Mouse (Mus musculus) forebrain, embryonic 15.5 days (tissue): ENCODE results near the gene Aurkaip1. TPM values are rescaled to one million over a fixed set of nuclear protein-coding genes. Genes with fewer than 3 reads are reported as not detected.
A peak's percentile ranks its signal among the peaks of the same experiment; 100 is the strongest.

Experiments
- ATAC-seq: fragments of 200-750 bp; cut with Nextera tagmentation; replicated peaks from 2 replicates; pipeline ENCODE4 v1.8.0; 2017; ENCODE audit warnings: mild to moderate bottlenecking, moderate TSS enrichment, moderate library complexity
- H3K27ac ChIP-seq: fragments of 300-500 bp; sonication (generic); replicated peaks from 2 replicates; pipeline ENCODE4 v1.5.1; 2015; ENCODE audit warnings: mild to moderate bottlenecking, inconsistent platforms
- H3K27me3 ChIP-seq: fragments of 300-500 bp; sonication (generic); 2 replicates; pipeline ENCODE4 v1.6.1; 2015; ENCODE audit warnings: inconsistent platforms
- H3K36me3 ChIP-seq: fragments of 300-500 bp; sonication (generic); 2 replicates; pipeline ENCODE4 v1.6.1; 2015; ENCODE audit warnings: mild to moderate bottlenecking, inconsistent platforms
- H3K4me1 ChIP-seq: fragments of 300-500 bp; sonication (generic); 2 replicates; pipeline ENCODE4 v1.6.1; 2015; ENCODE audit warnings: inconsistent platforms
- H3K4me2 ChIP-seq: fragments of 300-500 bp; sonication (generic); replicated peaks from 2 replicates; pipeline ENCODE4 v1.6.1; 2015; ENCODE audit warnings: mild to moderate bottlenecking, inconsistent platforms
- H3K4me3 ChIP-seq: fragments of 300-500 bp; sonication (generic); 2 replicates; pipeline ENCODE4 v1.5.1; 2015; ENCODE audit warnings: mild to moderate bottlenecking, inconsistent platforms
- H3K9ac ChIP-seq: fragments of 300-500 bp; sonication (generic); replicated peaks from 2 replicates; pipeline ENCODE4 v1.6.1; 2015; ENCODE audit warnings: mild to moderate bottlenecking, inconsistent platforms
- H3K9me3 ChIP-seq: fragments of 300-500 bp; sonication (generic); 2 replicates; pipeline ENCODE4 v1.6.1; 2016; ENCODE audit warnings: inconsistent platforms
- WGBS: fragments of 180-500 bp; shearing (Covaris S2); methylation state at CpG from one replicate; pipeline ENCODE4 v1.1.7; 2015; ENCODE audit warnings: mixed read lengths; 5-methylcytosine and 5-hydroxymethylcytosine counted together
- polyA plus RNA-seq: library from polyadenylated mRNA; unstranded; fragments of >200 nt; fragmentation: Nextera tagmentation; extraction: Ambion mirVana; gene quantifications from 2 replicates; pipeline ENCODE4 v1.2.1, GENCODE M21; 2015

Aurkaip1 gene
- polyA plus RNA-seq, 1 experiment from 2014 or later: 127 TPM

DNA sequence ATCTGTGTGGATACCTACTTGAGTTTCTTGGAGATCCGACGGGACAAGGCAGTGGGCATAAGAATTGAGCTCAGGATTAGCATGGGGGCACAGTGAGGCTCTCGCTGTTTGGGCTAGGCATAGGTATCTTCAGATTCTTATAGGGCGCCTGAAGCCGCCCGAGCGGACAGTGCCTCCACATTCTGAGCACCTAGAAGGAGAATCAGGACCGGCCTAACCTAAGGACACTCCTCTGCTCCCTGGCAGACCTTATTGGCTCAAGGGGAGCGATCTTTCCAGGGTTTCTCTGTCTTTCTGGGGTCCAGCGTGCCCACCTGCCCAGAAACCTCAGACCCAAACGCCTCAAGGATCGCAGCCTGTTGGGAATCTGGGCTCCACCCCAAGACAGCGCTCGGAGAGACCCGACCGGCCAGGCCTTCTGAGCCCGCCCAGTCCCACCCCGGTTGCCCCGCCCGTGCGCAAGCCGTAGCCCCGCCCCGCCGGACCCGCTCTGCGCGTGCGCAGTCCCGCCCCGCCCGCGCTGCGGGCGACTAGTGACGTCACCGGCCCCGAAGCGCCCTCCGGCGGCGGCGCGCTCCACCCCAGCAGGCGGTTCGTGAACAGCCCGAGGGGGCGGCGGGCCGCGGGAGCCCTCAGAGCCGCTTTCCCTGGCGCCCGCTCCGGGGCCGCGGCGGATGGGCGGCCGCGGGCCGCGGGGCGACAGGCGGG, 16.0 kb downstream of the Aurkaip1 start, which contains the start of gene Dvl1:
Gene Dvl1, plus strand, starts transcription at position 532 of the 708 bp plus-strand sequence.
- peaks cover 33% of the 10 kb centered on the region for H3K4me1 ChIP-seq
- no peaks in the 10 kb centered on the region for H3K27me3 ChIP-seq
- peak; percentile 89 for ATAC-seq
- peak within 1 kb of the TSS; percentile 92 for H3K4me2 ChIP-seq
- no peaks in the 10 kb centered on the region for H3K36me3 ChIP-seq
- peak within 1 kb of the TSS; percentile 75 for H3K4me3 ChIP-seq
- H3K27ac ChIP-seq: peak within 1 kb of the TSS; percentile 73
- 2% methylated on average over 40 of the region's 65 CpGs for WGBS
- peak within 1 kb of the TSS; percentile 90 for H3K9ac ChIP-seq
- H3K9me3 ChIP-seq: no peaks in the 10 kb centered on the region

DNA sequence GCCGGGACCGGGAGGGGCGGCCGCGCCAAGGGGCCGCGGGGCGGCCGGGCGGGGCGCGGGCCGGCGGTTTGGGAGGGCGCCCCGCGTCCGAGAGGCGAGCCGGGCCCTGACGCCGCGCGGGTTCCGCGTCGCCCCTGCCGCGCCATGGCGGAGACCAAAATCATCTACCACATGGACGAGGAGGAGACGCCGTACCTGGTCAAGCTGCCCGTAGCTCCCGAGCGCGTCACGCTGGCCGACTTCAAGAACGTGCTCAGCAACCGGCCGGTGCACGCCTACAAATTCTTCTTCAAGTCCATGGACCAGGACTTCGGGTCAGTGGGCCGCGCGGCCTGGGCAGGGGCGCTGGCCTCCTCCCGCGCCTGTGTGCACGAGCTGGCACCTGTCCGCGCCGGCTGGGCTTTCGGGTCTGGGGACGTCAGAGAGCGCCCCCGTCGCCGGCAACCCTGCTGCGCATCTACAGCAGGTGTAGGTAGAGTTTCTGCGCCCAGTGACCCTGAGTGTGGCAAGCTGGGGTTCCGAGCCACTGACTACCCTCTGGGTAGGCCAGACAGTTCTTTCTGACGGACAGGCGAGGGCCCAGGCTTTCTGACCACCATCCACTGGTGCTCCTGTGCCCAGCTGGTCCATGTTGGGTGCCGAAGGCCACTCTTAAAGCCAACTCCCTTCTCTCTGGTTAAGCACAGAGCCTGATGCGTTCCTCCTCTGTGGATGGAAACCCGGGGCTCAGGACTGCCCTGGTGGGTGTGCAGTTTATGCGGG, 16.7 kb downstream of the Aurkaip1 start:
- H3K9me3 ChIP-seq: no peaks in the 10 kb centered on the region
- 2% methylated on average over 69 of the region's 69 CpGs for WGBS
- peak; percentile 65 for ATAC-seq

DNA sequence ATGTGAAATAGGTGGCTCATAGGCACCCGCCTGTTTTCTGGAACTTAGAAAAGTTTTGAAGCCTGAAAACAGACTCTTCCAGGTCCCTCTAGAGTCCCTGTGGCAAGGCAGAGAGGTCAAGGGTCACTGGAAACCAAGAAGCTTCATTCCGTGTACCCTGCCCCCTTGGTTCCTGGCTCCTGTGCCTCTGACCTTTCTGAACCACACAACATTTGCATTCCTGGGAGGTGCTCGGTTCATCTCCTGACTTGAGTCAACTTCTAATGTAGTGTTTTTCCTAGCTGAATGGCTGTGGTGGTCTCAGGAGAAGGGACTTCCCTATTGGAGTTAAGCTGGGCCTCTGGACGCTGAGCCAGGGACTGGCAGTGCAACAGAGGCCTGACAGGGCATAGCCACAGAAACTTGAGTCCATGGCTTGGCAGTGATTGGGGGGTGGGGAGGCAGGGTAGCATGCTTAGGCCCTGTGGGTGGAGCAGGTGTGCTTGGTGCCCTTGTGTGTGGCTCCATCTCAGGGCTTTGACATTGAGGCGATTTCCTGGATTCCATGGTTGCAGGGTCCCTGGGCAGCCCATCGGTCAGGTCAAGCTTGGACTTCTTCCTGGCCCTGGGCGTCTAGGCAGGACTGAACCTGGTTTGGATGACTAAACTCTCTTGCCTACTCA, 17.5 kb downstream of the Aurkaip1 start:
- Histone ChIP-seq H3K9ac (peak overlapping the region; percentile 90), H3K27ac (no peak overlapping the region), H3K27me3 (no peaks in the 10 kb centered on the region), H3K4me1 (peaks cover 33% of the 10 kb centered on the region), H3K36me3 (peaks cover 1% of the 10 kb centered on the region; the same call in 1 of the 2 replicates), H3K4me3 (peak overlapping the region; percentile 75), H3K9me3 (no peaks in the 10 kb centered on the region), H3K4me2 (peak overlapping the region; percentile 92)
- WGBS: 53% methylated on average over 7 of the region's 7 CpGs
- ATAC-seq: no peak

More for the DNA sequence above, 16.7 kb downstream of the Aurkaip1 start:
- Histone ChIP-seq H3K27ac (peak overlapping the region; percentile 73), H3K4me3 (peak overlapping the region; percentile 75), H3K27me3 (no peaks in the 10 kb centered on the region), H3K36me3 (no peaks in the 10 kb centered on the region), H3K4me1 (peaks cover 33% of the 10 kb centered on the region), H3K4me2 (peak overlapping the region; percentile 92), H3K9ac (peak overlapping the region; percentile 90)

DNA sequence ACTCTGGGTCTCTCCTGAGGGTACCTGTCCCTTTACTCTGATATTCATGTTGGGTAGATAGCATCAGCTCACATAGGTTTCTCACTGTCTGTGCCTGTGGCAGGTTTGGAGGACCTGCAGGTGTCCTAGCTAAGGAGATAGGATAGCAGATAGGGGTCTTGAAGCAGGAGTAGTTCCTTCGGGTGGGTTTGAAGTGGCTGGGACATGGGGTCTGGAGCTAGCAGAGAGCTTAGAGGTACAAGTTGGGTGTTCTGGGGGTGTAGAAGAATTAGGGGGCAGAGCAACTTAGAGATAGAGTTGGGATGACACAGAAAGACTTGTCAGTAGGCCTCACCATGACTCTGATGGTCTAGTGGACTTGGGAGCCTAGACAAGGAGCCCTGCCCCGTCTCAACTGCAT, 18.3 kb downstream of the Aurkaip1 start:
- no peak for ATAC-seq
- H3K27me3 ChIP-seq: no peaks in the 10 kb centered on the region
- no peaks in the 10 kb centered on the region for H3K9me3 ChIP-seq
- peaks cover 6% of the 10 kb centered on the region; the same call in 1 of the 2 replicates for H3K36me3 ChIP-seq
- no peak overlapping the region for H3K4me3 ChIP-seq
- WGBS: 87% methylated on average over 2 of the region's 2 CpGs
- H3K4me2 ChIP-seq: no peak overlapping the region
- no peak overlapping the region for H3K27ac ChIP-seq
- 0 out of 2 replicates have a peak overlapping the region, but pooled peaks have one; percentile 90 for H3K9ac ChIP-seq
- H3K4me1 ChIP-seq: peaks cover 33% of the 10 kb centered on the region

DNA sequence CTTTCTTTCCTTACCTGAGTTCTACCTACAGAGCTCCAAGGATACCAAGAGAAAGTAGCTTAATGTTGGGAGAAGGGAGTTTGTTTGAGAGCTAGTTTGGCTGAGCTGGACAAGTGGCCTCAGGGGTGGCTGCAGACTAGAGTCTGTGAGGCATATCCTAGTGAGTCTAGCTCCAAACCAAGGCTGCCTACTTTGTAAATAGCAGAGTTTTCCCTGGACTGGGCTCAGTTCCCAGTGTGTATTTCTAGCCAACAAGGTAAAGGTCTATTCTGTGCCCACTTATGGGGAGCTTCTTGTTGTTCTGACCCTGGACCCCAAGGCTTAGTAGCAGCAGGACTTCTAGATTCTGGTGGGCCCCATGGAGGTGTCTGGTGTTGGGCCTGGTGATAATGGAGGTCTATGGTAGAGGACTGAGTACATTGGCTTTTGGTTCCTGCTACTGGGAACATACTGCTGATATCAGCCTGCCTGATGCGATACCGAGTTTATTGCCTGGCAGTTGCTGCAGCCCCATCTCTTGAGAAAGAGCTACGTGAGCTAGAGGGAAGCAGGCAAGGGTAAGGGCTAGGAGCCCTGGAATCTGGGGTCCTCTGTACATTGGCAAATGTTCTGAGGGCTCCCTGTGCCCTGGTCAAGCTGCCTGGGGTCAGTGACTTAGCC, 18.9 kb downstream of the Aurkaip1 start:
- no peak overlapping the region for H3K27ac ChIP-seq
- 0 out of 2 replicates have a peak overlapping the region, but pooled peaks have one; percentile 90 for H3K9ac ChIP-seq
- no peak overlapping the region for H3K4me3 ChIP-seq
- peaks cover 11% of the 10 kb centered on the region; the same call in 1 of the 2 replicates for H3K36me3 ChIP-seq
- H3K4me1 ChIP-seq: peaks cover 33% of the 10 kb centered on the region
- no peaks in the 10 kb centered on the region for H3K27me3 ChIP-seq
- no peak for ATAC-seq
- no peaks in the 10 kb centered on the region for H3K9me3 ChIP-seq
- H3K4me2 ChIP-seq: no peak overlapping the region
- WGBS: 96% methylated on average over 3 of the region's 3 CpGs

DNA sequence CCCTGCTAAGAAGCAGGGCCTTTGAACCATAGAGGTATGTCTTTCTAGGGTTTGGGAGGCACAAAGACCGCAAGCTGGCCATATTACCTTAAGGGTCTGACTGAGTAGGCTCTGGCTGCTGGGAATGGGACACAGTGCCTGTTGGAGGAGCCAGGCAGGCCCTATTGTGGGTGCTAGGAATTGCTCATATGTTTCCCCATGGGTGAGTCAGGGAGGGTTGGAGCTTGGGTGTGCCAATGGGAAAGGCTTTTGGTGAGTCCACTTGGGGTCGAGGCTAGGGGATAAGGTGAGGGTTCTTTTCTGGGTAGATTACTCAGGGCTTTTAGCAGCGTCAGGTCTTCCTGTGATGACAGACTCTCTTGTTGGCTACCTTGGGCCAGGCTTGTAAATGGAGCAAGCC, 20.3 kb downstream of the Aurkaip1 start:
- Histone ChIP-seq H3K4me3 (no peak overlapping the region), H3K27me3 (no peaks in the 10 kb centered on the region), H3K9ac (no peak overlapping the region), H3K4me1 (peaks cover 32% of the 10 kb centered on the region), H3K27ac (no peak overlapping the region), H3K4me2 (no peak overlapping the region), H3K36me3 (peaks cover 25% of the 10 kb centered on the region), H3K9me3 (no peaks in the 10 kb centered on the region)
- ATAC-seq: no peak
- WGBS: 95% methylated on average over 3 of the region's 3 CpGs

DNA sequence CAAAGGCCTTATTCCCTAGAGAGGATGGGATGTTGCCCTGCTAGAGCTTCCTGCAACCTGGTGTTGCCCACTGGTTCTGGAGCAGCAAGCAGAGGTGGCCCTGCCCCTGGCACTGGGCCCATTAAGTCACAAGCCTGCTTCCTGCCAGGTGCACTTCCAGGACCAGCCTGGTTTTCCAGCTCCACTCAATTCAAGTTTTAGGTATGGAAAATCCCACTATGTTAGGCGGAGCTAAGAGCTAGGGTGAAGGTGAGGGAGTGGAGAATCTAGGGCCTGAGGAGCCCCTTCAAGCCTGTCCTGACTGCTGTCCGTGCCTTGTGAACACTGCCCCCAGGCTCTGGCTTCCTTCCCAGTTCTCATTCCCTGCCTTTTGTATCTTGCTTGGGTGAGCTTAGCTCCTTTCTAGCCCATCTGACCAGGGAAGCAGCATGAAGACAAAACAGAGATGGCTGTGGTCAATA, 20.9 kb downstream of the Aurkaip1 start:
- Histone ChIP-seq H3K36me3 (peaks cover 25% of the 10 kb centered on the region), H3K27ac (no peak overlapping the region), H3K4me3 (no peak overlapping the region), H3K9me3 (no peaks in the 10 kb centered on the region), H3K4me2 (no peak overlapping the region), H3K4me1 (peaks cover 25% of the 10 kb centered on the region), H3K27me3 (no peaks in the 10 kb centered on the region), H3K9ac (no peak overlapping the region)
- 63% methylated on average over 2 of the region's 2 CpGs for WGBS
- no peak for ATAC-seq

DNA sequence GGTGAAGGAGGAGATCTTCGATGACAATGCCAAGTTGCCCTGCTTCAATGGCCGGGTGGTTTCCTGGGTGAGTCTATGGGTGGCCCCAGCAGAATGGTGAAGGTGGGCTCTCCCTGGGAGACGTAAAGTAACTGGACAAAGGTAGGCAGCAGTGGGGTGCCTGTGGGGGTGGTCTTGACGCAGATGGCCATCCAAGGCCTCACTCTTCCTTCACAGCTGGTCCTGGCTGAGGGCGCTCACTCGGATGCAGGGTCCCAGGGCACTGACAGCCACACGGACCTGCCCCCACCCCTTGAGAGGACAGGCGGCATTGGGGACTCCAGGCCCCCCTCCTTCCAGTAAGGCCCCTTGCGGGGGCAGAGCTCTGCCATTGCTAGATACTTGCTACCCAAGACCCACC, 22.3 kb downstream of the Aurkaip1 start:
- Histone ChIP-seq H3K4me2 (no peak overlapping the region), H3K9ac (no peak overlapping the region), H3K9me3 (no peaks in the 10 kb centered on the region), H3K4me3 (no peak overlapping the region), H3K27me3 (no peaks in the 10 kb centered on the region), H3K4me1 (peaks cover 19% of the 10 kb centered on the region), H3K36me3 (peaks cover 37% of the 10 kb centered on the region), H3K27ac (no peak overlapping the region)
- no peak for ATAC-seq
- 94% methylated on average over 9 of the region's 9 CpGs for WGBS

DNA sequence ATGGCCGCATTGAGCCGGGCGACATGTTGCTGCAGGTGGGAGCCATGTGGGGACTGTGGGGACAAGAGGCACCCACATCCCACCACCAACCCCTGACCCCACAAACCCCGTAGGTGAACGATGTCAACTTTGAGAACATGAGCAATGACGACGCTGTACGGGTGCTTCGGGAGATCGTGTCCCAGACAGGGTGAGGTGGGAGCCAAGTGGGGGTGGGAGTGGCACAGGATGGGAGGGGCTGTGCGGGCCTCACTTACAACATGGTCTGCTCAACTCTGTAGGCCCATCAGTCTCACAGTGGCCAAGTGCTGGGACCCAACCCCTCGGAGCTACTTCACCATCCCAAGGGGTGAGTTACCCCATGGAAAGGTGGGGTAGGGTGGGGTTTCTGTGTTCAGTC, 23.9 kb downstream of the Aurkaip1 start:
- H3K9ac ChIP-seq: no peak overlapping the region
- no peak overlapping the region for H3K27ac ChIP-seq
- peaks cover 52% of the 10 kb centered on the region for H3K36me3 ChIP-seq
- 96% methylated on average over 12 of the region's 12 CpGs for WGBS
- H3K27me3 ChIP-seq: no peaks in the 10 kb centered on the region
- H3K4me2 ChIP-seq: no peak overlapping the region
- H3K4me1 ChIP-seq: peaks cover 3% of the 10 kb centered on the region
- no peak for ATAC-seq
- H3K9me3 ChIP-seq: no peaks in the 10 kb centered on the region
- H3K4me3 ChIP-seq: no peak overlapping the region

DNA sequence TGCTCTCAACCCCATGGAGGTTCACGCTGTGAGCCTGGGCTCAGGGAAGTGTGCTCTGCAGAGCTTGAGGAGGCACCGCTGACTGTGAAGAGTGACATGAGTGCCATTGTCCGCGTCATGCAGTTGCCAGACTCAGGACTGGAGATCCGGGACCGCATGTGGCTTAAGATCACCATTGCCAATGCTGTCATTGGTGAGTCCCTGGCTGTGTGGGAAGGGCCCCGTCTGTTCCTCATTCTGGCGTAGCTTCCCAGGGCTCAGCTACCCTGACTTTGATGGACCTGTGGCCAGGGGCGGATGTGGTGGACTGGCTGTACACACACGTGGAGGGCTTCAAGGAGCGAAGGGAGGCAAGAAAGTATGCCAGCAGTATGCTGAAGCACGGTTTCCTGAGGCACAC, 25.0 kb downstream of the Aurkaip1 start:
- no peaks in the 10 kb centered on the region for H3K27me3 ChIP-seq
- ATAC-seq: no peak
- no peaks in the 10 kb centered on the region for H3K4me1 ChIP-seq
- H3K27ac ChIP-seq: no peak overlapping the region
- no peak overlapping the region for H3K9ac ChIP-seq
- H3K9me3 ChIP-seq: no peaks in the 10 kb centered on the region
- H3K4me2 ChIP-seq: no peak overlapping the region
- peaks cover 63% of the 10 kb centered on the region for H3K36me3 ChIP-seq
- no peak overlapping the region for H3K4me3 ChIP-seq
- 92% methylated on average over 12 of the region's 12 CpGs for WGBS

DNA sequence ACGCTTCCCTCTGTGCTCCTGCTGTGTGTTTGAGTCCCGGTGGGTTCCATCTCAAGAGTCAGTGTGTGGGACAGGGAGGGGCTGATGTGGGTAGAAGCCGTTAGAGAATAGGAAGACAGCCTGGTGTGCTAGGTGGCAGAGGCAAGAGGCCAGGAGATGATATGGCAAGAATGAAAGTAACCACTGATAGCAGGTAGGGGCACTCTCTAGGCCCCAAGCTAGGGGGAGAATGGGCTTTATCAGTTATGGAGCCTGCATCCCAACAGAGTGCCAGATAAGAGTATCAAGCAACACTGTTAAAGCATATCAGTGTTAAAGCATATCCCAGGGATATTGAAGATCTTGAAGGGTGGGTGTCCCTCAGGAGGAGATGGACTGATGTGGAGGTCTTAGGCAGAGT, 25.8 kb downstream of the Aurkaip1 start:
- no peak for ATAC-seq
- H3K27me3 ChIP-seq: no peaks in the 10 kb centered on the region
- H3K4me1 ChIP-seq: no peaks in the 10 kb centered on the region
- H3K4me2 ChIP-seq: no peak overlapping the region
- no peak overlapping the region for H3K4me3 ChIP-seq
- no peaks in the 10 kb centered on the region for H3K9me3 ChIP-seq
- 78% methylated on average over 3 of the region's 3 CpGs for WGBS
- H3K27ac ChIP-seq: no peak overlapping the region
- peaks cover 70% of the 10 kb centered on the region for H3K36me3 ChIP-seq
- no peak overlapping the region for H3K9ac ChIP-seq
